Mouse (Mus musculus): Measurements from ENCODE around the gene Ric3. TPM values are rescaled to one million over a fixed set of nuclear protein-coding genes. Genes with fewer than 3 reads are reported as not detected.
"Not testable (repeated sequence)": the region's sequence is repeated elsewhere in the genome, so short reads cannot be mapped to it uniquely, and the experiment has no call there.

The Ric3 gene
- polyA plus RNA-seq (2012; rRNA removed) = 0.92 and 2.4 TPM in 2 replicates

DNA sequence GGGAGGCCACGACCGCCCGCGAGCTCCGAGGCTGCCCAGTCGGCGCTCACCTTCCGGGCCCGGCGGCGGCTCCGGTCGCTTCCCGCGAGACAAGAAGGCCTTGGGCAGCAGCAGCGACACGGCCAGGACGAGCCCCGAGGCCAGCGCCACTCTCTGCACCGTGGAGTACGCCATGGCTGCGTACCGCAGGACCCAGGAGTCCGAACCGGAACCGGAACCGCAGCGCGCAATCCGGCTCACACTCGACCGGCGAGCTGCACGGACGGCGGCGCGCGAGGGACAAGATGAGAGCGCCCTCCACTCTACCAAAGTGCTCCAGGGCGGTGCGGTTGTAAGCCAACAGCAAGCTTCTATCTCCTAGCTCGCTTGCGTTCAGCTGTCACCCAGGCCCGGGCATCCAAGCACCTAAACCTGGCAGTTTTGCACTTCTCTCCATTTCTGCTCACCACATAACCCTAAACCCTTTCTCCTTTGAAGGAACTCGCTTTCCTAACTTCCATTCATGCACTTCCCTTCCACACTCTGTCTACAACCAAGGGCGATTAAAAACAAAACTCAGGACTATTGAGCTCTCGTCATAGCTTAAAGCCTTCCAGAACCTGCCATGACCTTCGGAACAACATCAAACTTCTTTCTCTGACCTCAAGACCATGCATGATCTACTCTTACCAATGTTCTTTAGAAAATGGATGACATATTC lies at the start of gene Ric3:
TSS of gene Ric3 (minus strand) at position 219 of the 700 bp plus-strand sequence.
- peak; percentile 11 for DNase-seq
- peak within 1 kb of the TSS; percentile 12 for H3K4me3 ChIP-seq (replicated peaks; ENCODE audit: extremely low read depth, low read depth, low read length)
- peaks cover 3% of the 10 kb centered on the region; the same call in 1 of the 2 replicates for H3K4me1 ChIP-seq (ENCODE audit: control insufficient read depth, insufficient read depth, low read length)
- WGBS = 6% methylated on average over 50 of the region's 50 CpGs
- no peak for TF ChIP-seq CTCF (IDR thresholded peaks at IDR 0.05; ENCODE audit: insufficient read depth, low read length)
- no peak for TF ChIP-seq POLR2A (IDR thresholded peaks at IDR 0.05; ENCODE audit: borderline replicate concordance, extremely low read depth, low read depth, low read length)

DNA sequence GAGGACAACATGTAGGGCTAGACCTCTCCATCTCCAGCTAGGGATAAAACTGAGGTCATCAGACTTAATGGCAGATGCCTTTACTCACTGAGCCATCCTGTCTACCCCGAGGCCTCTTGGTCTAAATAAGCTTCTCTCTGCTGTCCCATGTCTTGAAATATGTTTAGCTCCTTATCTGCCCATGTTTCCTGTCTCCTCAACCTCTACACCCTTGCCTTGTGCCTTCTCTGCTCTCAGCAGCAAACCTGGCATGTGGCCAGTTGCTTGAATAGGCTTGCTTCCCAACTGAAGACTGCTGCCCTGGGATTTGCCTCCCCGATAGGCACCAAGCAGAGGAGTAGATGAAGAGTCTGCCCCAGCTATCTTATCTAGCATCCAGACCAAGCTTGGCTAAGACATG lies 48.4 kb upstream of the Ric3 start:
- TF ChIP-seq CTCF (IDR thresholded peaks at IDR 0.05; ENCODE audit: insufficient read depth, low read length) (no peak), POLR2A (IDR thresholded peaks at IDR 0.05; ENCODE audit: borderline replicate concordance, extremely low read depth, low read depth, low read length) (no peak)
- Histone ChIP-seq H3K4me3 (replicated peaks; ENCODE audit: extremely low read depth, low read depth, low read length) (no peak overlapping the region), H3K4me1 (ENCODE audit: control insufficient read depth, insufficient read depth, low read length) (no peaks in the 10 kb centered on the region)
- WGBS = 53% methylated on average over 2 of the region's 2 CpGs
- no peak for DNase-seq

DNA sequence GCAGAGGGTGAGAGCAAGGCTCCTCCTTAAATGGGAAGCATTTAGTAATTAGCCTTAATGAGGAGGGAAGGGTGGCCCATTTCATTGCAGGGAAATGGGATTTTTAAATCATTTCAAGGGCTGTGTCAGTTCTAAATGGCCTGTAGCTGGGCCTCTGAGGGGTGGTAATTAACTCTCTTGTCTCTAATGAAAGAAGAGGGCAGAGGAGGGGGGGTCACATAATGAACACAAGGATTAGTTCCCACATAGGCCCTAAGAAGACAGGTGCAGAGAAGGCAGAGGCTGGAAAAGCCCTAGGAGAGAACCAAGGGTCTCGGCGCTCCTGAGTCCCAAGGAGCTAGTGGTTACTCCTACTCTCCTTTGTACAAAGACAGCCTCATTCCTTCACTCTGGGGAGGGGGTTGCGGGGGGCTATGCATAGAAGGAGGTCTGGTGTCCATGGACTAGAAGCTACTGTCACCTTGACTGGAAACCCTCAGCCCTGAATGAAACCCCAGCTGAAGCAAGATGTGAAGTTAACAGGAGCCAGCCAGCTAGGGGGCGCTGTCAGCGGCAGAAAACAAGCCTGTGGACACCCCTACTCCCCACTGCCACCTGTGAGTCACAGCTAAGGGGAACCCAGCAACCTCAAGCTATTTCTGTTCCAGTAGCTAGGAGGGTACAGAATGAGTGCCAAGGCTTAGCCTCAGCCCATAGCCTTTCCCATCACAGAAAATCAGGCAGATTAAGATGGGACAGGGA lies 47.0 kb upstream of the Ric3 start:
- 69% methylated on average over 5 of the region's 5 CpGs for WGBS
- DNase-seq = no peak
- H3K4me1 ChIP-seq (ENCODE audit: control insufficient read depth, insufficient read depth, low read length) = no peaks in the 10 kb centered on the region
- no peak overlapping the region for H3K4me3 ChIP-seq (replicated peaks; ENCODE audit: extremely low read depth, low read depth, low read length)
- TF ChIP-seq CTCF (IDR thresholded peaks at IDR 0.05; ENCODE audit: insufficient read depth, low read length) (no peak), POLR2A (IDR thresholded peaks at IDR 0.05; ENCODE audit: borderline replicate concordance, extremely low read depth, low read depth, low read length) (no peak)

DNA sequence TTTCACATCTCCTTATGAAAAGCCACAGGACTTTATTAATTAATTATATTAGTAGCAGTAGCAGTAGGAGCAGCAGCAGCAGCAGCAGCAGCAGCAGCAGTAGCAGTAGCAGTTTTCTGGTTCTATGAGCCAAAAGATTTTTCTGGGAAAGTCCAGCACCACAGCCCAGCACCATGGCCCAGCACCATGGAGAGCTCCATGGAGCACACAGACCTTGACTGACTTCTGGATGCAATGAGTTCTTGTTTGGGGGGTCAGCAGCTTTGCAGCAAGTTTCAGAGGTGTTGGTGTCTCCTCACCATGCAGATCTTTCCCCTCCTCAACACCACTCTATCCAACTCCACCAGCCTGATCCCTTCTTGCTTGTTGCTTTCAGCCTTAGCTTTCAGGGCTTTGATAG lies 46.3 kb upstream of the Ric3 start:
- no peak overlapping the region for H3K4me3 ChIP-seq (replicated peaks; ENCODE audit: extremely low read depth, low read depth, low read length)

DNA sequence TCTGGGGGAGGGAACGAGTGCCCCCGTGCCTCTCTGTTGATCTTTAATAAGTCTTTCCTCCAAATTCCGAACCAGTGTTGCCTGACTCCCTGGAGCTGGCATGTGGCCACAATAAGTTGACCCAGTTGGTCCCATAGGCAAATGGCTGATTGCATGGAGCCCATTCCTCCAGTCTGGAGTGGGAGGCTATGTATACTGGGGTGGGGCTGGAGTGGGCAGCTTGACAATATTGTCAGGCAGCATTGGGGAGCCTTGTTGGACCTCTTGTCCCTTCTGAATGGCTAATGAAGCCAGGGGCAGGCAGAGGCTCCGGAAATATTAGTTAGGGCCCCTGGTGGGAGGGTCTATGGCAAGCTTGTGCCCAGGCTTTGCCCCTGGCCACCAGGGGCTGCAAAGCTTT lies 32.8 kb upstream of the Ric3 start:
- 68% methylated on average over 4 of the region's 4 CpGs for WGBS
- no peaks in the 10 kb centered on the region for H3K4me1 ChIP-seq (ENCODE audit: control insufficient read depth, insufficient read depth, low read length)
- no peak for DNase-seq
- no peak for TF ChIP-seq POLR2A (IDR thresholded peaks at IDR 0.05; ENCODE audit: borderline replicate concordance, extremely low read depth, low read depth, low read length)
- TF ChIP-seq CTCF (IDR thresholded peaks at IDR 0.05; ENCODE audit: insufficient read depth, low read length) = no peak
- H3K4me3 ChIP-seq (replicated peaks; ENCODE audit: extremely low read depth, low read depth, low read length) = no peak overlapping the region

More for the DNA sequence above, 46.3 kb upstream of the Ric3 start:
- no peak for DNase-seq
- TF ChIP-seq POLR2A (IDR thresholded peaks at IDR 0.05; ENCODE audit: borderline replicate concordance, extremely low read depth, low read depth, low read length) (no peak), CTCF (IDR thresholded peaks at IDR 0.05; ENCODE audit: insufficient read depth, low read length) (no peak)
- H3K4me1 ChIP-seq (ENCODE audit: control insufficient read depth, insufficient read depth, low read length) = no peaks in the 10 kb centered on the region

DNA sequence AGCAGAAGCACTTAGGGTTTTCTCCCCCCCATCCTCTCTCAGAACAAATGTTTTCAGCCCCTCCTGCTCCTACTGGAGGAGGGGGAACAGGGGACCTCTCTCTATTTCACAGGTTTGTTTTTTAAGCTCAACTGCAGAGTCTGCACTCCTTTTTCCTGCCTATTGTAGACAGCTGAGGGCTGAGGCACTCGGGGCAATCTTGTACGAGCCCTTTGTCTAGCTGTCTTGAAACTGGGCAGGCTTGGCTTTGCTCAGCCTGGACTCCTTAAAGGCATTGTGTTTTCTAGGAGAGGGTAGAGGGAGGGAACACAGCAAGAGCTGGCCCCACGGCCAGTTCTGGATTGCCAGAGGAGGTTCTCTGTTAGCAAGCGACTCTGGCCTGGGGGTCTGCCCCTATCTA lies 32.4 kb upstream of the Ric3 start:
- WGBS = 62% methylated on average over 1 of the region's 4 CpGs

DNA sequence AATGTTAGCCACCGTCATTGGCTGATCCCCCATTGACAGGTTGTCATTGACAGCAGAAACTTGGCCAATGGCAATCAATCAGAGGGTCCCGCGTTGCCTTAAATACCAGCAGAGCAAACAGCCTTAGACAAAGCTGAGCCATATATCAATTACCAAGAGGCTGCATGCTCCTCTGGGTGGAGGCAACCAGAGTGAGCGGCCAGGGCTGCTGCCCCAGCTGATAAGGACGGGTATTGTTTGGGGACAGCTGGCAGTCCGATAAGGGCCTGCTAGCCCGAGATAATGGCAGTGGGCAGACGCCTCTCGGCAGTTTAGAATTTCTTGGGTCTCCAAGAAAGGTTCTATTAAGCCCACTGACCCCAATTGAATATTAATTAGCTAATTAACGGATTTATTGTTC lies 31.8 kb upstream of the Ric3 start:
- DNase-seq = no peak
- H3K4me1 ChIP-seq (ENCODE audit: control insufficient read depth, insufficient read depth, low read length) = no peaks in the 10 kb centered on the region
- no peak overlapping the region for H3K4me3 ChIP-seq (replicated peaks; ENCODE audit: extremely low read depth, low read depth, low read length)
- TF ChIP-seq POLR2A (IDR thresholded peaks at IDR 0.05; ENCODE audit: borderline replicate concordance, extremely low read depth, low read depth, low read length) (no peak), CTCF (IDR thresholded peaks at IDR 0.05; ENCODE audit: insufficient read depth, low read length) (no peak)
- 16% methylated on average over 10 of the region's 10 CpGs for WGBS

More for the DNA sequence above, 32.4 kb upstream of the Ric3 start:
- not testable (repeated sequence) for H3K4me3 ChIP-seq (replicated peaks; ENCODE audit: extremely low read depth, low read depth, low read length); H3K4me1 ChIP-seq (ENCODE audit: control insufficient read depth, insufficient read depth, low read length); DNase-seq

DNA sequence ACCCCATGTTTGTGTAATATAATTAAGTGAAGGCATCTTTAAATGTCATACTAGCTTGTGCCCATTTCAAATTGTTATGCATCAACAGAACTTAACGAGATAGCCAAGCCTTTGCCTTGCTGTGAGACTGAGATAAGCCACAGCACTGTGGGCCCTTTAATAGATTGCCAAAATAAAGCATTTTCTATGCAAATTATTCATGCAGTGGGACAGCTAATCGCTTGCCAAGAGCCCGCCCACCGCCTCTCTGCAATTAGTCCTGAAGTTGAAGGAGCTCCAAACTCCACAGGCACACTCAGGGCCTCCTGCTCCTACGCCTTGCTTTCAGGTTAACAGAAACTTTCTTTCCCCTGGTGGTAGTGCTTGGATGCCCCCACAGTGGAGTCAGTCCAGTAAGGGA lies 27.9 kb upstream of the Ric3 start:
- 77% methylated on average over 5 of the region's 5 CpGs for WGBS
- no peak for DNase-seq
- TF ChIP-seq CTCF (IDR thresholded peaks at IDR 0.05; ENCODE audit: insufficient read depth, low read length) (no peak), POLR2A (IDR thresholded peaks at IDR 0.05; ENCODE audit: borderline replicate concordance, extremely low read depth, low read depth, low read length) (no peak)

DNA sequence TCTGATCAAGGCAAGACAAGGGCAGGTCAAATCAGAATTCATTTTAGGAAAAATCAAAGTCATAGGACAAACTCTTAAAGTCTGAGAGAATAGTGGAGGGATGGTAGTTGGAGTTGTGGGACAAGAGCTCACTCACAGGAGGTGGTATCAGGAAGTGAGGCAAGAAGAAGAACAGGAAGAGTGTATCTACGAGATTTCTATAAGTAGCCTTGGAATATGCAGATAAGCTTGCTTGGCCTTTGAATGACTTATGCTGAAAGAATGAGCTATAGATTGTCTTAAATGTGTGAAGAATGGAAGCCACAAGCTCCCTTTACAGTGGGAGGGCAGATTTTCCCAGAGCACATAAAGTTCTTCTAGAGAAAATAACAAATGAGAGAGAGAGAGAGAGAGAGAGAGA lies 21.8 kb upstream of the Ric3 start:
- H3K4me3 ChIP-seq (replicated peaks; ENCODE audit: extremely low read depth, low read depth, low read length) = no peak overlapping the region
- H3K4me1 ChIP-seq (ENCODE audit: control insufficient read depth, insufficient read depth, low read length) = no peaks in the 10 kb centered on the region
- no peak for DNase-seq
- 11% methylated on average over 1 of the region's 1 CpGs for WGBS
- TF ChIP-seq POLR2A (IDR thresholded peaks at IDR 0.05; ENCODE audit: borderline replicate concordance, extremely low read depth, low read depth, low read length) (no peak), CTCF (IDR thresholded peaks at IDR 0.05; ENCODE audit: insufficient read depth, low read length) (no peak)

More for the DNA sequence above, 27.9 kb upstream of the Ric3 start:
- Histone ChIP-seq H3K4me3 (replicated peaks; ENCODE audit: extremely low read depth, low read depth, low read length) (no peak overlapping the region), H3K4me1 (ENCODE audit: control insufficient read depth, insufficient read depth, low read length) (no peaks in the 10 kb centered on the region)

DNA sequence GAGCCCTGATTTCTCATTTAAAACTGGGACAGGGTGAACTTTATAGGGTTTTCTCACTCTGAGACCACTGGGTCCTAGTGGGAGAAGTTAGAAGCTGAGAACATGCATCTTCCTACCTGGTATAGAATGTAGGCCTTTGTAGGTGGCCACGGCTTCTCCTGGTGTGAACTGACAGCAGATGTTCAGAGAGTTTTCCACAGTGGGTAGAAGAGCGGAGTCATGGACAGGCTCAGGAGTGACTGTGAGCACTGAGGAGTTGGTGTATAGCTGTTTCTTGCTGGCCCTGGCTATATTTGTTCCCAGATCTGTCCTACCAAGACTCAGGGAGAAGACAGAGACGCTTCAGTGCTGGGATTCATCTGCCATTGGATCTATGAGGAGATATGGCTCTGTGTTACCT lies 18.0 kb upstream of the Ric3 start:
- no peak overlapping the region for H3K4me3 ChIP-seq (replicated peaks; ENCODE audit: extremely low read depth, low read depth, low read length)
- H3K4me1 ChIP-seq (ENCODE audit: control insufficient read depth, insufficient read depth, low read length) = no peaks in the 10 kb centered on the region
- WGBS = 77% methylated on average over 3 of the region's 3 CpGs
- DNase-seq = no peak
- TF ChIP-seq CTCF (IDR thresholded peaks at IDR 0.05; ENCODE audit: insufficient read depth, low read length) (no peak), POLR2A (IDR thresholded peaks at IDR 0.05; ENCODE audit: borderline replicate concordance, extremely low read depth, low read depth, low read length) (no peak)

Measured in lung, adult 2 months (tissue).